Mouse (Mus musculus) gastrocnemius, postnatal 10 days (tissue): ENCODE results near the gene Tcf20. TPM values are rescaled to one million over a fixed set of nuclear protein-coding genes. Genes with fewer than 3 reads are reported as not detected.

Experiments used
- DNase-seq: peaks from one replicate; pipeline ENCODE4 v3.0.0; 2021; ENCODE audit warnings: mixed read lengths
- long read RNA-seq, 2 experiments: library from polyadenylated mRNA; stranded (forward); transcript quantifications; one replicate each; pipeline ENCODE4 v2.0.0; 2021
- total RNA-seq, 2 experiments: library from RNA; stranded (reverse); gene quantifications; 2 replicates each; pipeline ENCODE4 v1.2.3; 2021

The Tcf20 gene
- 10 to 100 TPM; 33.4 to 40.6 TPM for total RNA-seq
- long read RNA-seq, experiment 1, partial matches to known transcripts = 2 of 2 reads
- long read RNA-seq, experiment 1, other reads (novel, unspliced or antisense) = 0 of 2 reads
- long read RNA-seq, experiment 2 = 0 reads

DNA sequence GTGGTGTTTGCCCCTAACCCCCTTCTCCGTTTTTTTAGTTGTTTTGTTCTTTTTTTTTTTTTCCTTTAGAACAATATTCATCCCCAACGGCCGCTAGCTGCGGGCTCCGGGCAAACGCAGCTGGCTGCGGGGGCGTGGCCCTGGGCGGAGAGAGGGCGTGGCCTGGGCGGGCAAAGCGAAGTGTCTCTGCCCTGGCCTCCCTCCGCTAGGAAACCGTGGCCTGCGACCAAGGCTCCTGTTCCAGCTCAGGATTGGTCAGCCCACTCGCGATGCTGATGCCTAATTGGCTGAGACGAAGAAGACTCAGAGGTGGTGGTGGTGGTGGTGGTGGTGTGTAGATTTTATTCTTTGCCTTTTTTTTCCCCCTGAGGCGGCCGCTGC lies at the start of gene Tcf20:
TSS of gene Tcf20 (minus strand) at position 141 of the 381 bp plus-strand sequence.
- peak; percentile 98 for DNase-seq

DNA sequence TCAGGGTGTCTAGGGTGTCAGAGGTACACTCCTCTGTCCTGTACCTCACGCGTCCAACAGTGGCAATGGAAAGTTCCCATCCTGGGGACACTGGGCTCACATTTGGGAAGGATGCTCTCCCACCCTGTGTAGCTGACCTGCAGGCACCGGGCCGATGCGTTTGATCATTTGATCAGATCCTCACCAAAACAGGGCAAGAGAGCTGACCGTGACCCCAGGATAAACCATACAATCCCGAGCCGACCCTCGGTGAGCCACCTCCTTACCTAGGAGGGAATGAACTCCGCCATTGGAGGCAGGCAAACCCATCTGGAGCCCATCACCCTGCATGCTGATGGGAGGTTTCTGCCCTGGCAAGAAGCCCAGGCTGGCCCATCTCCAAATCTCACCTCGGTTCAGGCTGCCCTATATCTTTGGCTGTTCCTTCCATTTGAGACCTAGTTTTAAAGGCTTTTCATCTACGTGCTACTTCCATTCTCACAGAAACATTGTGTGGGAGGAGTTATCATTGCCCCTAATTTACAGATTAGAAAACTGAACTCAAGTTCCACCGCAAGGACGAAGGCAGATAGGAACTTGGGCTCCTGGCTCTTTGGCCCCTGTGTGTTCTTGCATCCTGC lies 49.3 kb upstream of the Tcf20 start:
- peak; percentile 39 for DNase-seq

DNA sequence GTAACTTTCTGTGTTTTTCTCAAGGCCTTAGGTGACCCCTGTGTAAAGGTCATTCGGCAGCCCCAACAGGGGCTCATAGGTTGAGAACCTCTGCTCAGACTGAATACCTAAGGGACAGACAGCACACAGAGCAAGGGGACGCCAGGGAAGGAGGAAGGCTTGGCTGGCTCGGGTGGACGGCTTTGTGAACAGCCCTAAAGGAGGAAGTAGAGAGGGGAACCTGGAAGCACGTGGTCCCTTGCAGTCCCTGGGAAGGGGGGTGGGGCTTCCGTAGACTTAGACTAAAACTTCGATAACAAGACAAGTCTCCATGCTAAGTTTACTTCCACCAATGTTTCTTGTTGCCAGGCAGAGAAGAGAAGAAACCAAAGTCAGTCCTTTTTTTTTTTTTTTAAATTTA lies 48.4 kb upstream of the Tcf20 start:
- no peak for DNase-seq

DNA sequence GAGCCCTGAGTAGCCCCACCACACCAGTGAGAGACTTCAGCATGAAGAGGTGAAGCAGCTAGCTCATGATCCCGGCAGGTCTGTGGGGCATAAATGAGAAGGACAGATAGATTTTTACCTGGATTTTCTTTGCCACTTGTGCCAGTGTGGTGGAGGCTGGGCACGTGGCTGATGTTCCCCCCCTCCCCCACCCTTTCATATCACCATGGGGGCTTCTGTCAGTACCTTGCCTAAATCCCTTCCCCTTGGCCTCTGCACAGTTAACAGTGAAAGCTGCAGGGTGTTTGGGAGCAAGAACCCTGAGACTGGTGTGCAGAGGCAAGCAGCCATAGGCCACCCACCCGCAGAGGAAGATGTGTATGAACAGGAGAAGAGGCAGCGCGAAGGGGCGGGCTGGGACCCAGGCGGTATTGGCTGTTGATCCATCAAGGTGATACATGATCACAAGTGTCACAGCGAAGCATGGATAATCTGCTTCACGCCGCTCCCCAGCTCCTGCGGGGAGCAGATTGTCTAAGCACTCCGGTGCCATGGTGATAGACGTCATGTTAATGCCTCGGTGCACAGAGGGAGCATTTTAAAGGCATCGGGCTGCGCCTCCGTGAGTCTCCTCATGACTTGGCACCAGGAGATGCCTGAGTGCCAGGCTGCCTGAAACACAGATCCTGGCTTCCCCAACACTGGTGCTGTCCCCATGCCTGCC lies 46.8 kb upstream of the Tcf20 start:
- no peak for DNase-seq

DNA sequence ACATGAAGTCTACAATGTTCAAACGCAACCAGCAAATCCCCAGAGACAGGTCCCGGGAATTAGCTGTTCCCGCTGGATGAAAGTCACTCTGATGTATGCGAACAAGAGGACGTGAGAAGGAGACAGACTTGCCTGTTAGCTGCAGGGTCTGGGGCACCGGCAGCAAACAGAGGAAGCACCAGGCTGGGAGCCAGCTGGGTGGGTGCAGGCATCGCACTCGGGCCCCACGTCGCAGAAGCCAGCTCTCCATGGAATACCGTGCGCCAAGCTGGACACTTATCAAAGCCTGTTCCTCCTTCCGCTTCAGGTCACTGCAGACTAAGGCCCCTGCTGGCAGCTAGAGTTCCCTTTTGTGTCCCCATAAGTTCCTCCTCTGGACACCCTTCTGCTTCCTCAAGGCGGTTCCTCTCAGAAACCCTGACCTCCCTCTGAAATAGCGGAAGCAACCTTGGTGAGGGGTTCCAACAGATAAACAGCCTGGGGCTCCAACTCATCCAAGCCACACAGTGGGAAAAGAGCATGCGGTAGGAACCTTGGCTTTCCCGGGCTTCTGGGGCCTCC lies 45.4 kb upstream of the Tcf20 start, which contains the start of gene Nfam1:
TSS of gene Nfam1 (minus strand) at position 326 of the 561 bp plus-strand sequence.
- DNase-seq = no peak

DNA sequence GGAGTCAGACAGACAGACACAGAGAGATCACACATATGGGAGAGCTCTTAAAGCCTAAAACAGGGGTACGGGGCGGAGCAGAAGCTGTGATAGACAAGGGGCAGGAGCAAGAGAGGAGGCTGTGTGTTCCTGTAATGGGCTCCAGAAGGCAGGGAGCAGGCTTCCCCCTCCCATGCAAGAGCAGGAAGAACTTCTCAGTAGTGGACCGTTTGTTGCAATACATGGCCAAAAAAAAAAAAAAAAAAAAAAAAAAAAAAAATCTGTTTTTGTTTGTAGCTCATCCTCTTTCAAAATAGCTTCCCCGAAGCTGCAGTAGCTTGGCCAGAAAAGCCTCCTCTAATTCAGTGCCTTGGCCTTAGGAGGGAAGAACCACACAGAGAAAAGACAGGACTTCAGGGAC lies 43.2 kb upstream of the Tcf20 start:
- DNase-seq = no peak

DNA sequence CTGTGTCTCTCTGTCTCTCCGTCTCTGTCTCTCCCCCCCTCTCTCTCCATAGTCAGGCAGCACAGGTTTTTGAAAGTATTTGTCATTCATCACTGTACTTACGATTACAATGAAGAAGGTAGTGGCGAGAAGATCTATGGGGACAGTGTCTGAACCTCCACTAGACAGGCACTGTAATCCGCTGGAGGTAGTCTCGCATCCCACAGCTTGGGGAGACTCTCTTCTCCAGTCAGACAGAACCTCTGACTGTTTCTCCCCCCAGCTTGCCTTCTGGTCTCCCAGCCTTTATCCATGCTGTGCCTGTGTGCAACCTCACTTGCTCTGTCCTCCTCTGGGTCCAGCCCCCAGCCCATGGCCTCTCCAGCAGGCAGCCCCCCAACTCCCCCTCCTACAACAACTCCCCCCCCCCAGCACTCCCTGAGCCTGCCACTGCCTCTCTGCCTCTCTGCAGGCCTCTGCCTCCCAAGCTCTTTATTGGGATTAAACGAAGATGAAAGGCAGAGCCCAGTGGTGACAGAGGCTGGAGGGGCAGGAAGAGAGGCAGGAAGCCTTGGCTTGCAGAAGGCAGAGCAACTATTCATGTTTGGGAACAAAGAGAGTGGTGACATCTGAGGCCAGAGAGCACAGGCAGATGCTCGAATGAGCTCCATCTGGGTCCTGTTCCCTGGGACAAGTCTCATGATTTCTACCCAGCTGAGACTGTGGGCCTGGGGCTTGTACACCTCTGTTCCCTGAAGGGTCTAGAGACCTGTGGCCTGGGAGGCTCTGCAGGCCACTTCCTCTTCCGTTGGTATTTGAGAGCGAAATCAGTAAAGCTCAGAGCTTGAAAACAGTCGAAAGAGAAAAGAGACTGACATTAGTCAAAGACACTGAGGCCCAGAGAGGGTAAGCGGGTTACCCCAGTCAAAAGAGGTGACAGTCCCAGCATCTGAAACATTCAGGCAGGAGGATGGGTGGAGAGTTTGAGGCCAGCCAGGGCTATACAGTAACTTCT lies 42.4 kb upstream of the Tcf20 start:
- no peak for DNase-seq

DNA sequence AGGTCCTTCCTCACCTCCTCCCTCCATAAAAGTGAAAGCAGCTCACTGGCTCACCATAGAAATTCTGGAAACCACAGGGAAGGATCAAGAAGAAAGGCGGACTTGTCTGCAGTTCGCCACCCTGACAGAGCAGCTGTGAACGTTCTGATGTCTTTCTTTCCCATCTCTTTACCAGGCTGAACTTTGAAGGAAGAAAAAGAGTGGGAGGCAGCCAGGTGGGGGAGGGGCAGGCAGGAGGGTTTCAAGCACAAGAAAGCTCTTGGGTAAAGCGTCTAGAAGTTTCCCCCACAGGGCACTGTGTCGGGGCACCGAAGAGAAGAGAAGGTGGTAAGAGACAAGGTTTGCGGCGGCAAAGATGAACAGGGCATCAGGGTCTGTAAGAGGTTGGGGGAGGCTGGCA lies 38.5 kb upstream of the Tcf20 start:
- DNase-seq = no peak

DNA sequence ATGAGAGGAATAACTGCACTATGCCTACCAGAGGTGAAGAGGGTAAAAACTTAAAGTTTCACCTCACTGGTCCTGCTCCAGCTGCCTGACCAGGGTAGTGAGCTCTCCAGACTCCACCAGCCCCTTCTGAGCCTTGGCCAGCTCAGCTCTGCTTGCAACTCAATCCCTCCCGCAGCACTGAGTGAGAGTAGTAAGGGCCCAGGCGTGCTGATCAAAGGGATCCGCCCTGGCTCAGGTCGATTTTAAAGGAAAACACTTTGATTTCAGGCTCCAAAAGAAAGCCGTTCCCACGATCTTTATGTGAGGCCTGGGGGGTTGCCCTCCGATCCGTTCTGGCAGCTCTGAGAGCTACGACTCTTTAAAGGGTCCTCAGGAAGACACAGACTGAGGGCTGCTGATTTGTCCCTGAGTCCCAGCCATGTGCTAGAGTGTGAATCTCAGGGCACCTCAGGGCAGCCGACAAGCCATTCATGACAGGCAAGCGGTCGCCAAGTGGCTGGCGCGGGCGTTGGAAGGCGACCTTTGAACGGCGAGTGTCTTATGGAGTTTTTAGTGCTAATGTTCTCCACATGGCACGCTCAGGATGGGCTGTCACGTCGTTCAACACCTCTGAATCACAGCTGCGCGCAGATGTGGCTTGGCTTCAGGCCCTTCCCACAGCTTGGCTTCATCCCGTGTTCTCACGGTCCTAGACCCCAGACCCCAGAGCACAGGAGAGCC lies 37.5 kb upstream of the Tcf20 start:
- DNase-seq = no peak

DNA sequence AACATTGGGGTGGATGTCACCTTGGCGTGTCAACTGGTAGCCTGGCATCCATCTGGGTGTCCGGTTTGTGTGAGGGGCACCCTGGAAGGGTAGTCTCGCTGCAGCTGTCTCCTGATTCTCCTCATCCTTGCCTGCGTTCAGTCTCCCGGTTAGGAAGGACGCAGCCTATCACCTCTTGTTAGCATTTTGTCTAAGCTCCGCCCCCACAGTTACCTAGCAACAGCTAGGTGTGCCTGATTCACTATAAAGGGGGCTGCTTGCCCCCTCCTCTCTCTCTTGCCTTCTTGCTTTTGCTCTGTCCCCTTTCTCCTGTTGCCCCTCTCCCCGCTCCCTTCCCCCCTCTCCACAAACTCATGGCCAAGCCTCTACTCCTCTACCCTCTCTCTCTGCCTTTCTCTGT lies 35.3 kb upstream of the Tcf20 start:
- DNase-seq = no peak

DNA sequence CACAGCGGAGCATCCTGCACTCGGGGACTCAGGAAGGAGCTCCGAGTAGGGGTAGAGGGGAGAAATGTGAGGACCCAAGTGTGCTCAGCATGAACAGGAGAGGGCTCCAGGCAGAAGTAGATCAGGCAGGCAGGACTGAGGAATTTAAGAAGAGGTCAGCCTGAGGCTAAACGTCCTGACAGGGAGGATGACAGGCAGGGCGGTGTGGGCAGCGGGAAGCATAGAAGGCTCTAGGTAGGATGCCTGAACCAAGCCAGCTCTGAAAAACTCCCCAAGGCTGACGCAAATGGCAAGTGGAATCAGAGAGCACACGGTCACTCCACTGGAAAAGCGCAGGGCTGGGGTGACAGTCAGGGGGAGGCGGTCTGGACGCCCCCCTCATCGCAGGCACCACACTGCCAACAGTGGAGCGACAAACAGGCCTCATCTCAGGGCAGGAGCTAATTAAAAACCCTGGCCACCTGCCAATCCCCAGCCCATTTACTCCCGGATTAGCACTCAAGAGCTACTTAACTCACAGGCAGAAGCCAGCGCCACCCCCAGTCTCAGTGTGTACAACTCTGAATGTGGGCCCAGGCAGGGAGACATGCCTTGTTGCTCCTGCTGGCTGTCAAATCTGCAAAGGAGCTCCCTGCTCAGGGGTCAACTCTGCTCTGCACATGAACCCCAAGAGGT lies 23.5 kb upstream of the Tcf20 start:
- DNase-seq = no peak

DNA sequence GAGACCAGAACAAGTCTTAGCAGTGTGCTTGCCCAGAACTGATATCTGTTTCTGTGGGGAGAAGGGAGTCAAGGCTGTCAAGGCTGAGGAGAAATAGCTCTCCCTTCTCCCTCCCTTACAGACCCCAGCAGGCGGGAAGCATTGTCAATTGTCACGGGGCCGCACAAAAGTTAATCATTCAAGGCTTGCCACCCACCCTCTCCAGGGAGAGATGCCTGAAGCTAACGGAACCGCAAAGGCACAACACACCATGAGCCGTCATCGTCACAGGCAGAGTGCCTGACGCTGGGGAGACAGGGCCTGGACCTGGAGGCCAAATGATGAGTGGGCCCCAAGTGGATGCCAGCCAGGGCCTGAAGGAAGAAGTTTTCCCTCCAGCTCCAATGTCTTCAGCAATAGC lies 22.8 kb upstream of the Tcf20 start:
- DNase-seq = no peak

DNA sequence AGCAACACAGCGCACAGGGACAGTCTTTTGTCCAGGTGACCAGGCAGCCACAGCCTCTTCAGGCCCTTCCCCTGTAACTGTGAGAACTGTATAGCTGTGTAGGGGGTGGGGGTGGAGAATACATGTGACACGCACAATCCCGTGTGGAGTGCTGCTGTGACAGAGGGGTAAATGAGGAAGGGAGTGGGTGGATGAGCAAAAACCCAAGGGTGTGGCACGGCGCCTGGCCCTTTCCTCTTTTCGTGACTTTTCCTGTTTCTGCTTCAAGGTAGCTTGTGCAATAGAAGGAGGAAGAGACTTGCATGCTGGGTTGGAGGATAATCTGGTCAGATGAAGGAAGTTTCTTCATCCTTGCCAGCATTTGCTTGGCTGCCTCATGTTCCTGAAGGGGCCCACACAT lies 21.9 kb upstream of the Tcf20 start:
- no peak for DNase-seq

DNA sequence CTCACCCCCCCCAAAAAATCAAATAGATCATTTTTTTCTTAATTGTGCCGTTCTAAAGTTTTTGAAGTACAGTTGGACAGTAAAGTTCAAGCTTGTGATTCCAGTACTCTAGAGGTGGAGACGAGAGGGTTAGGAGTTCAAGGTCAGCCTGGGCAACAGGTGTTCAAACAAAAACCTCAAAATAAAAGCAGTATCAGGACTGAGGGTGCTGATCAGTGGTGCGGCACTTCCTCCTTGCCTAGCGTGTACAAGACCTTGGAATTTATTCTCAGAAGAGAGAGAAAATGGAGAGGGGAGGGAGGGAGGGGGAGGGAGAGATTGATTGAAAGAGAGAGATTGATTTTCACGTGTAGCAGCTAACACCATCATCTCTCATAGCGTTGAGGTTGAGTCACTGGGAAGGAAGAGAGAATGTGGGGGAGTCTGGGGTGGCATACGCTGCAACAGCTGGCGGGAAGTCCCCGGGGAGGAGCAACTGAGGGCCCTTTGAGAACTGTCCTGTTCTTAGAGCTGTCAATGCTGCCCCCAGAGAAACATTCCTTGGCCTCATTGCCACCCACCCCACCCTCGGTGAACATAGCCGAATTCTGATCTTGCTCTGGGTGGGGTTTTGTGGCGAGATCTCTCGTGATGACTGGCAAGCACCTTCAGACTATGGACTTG lies 21.2 kb upstream of the Tcf20 start:
- DNase-seq = no peak

DNA sequence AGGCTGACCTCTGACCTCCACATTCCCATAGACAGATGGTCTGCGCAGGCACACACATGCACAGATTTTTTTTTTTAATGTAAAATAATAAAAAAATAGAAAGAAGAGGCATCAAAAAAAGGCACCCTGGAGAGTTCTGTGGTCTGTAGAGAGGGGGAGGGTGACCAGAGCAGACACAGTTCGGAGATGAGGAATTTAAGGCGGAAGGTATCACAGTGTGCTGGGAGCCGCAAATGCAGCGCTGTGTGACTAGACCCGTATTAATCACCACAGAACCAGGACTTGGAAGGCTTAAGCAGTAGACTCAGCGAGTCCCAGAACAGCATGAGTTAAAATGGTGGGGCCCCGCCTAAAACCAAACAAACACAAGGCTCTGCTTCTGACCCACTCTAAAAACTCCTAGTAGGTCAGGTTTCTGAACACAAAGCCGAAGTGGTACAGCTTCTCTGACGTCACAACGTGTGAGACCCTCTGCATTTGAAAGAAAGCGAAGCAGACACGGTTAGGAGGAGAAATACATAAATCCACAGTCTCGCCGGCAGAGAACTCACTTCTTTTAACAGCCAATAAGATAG lies 19.8 kb upstream of the Tcf20 start:
- no peak for DNase-seq

DNA sequence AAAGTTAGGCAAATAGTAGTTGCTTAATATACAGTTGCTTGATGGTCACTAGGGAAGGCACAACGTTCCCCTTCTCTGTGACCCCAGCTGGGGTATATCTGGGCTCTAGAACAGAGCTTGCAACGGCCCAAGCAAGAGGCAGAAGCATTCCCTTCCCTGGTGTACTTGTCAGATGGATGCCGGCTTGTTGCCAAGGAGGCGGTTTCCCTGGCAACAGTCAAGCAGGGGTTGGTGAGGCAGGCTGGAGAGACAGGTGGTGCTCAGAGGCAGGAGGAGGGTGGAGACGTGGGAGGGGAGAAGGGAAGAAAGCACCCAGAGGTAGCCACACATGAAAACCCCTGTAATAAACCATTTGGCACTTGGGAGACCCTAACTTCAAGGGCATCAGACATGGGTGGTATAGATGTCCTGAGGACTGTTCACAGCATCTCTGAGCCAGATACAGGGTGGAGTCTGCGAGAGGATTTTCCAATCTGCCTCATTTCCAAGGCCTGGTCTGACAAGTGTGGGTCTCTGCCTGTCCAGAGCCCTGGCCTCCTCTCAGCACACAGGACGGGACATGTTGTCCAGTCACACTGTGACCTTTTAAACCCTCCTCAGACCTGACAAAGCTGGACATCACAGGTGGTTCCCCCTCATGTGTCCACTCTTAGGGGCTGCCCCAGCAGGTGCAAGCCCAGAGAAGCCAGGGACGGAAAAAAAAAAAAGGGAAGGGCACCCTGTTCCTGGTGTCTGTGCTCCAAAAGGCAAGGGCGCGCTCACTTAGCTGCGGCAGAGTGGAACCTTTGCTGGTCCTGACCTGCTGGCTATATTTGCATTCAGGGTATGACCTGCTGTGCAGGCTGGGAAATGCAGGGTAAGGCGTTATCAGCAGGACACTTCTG lies 15.2 kb upstream of the Tcf20 start:
- no peak for DNase-seq

DNA sequence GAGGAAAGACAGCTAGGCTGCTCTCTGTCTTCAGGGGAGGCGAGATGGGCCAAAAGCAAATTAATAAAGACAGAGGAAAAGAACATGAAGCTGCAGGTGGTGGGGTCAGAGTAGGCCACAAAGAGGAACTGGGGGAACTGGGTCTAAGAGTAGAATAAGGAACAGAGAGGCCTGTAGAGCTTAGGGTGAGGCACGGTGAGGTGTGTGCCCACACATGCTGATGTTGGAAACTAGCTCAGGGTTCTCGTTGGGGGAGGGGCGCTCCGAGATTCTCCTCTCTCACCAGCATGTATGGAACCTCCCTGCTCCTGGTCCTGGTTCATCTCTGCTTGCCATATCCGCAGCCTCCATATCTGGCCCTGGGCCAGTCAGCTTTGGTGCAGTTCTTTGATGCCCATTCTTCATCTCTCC lies 11.1 kb upstream of the Tcf20 start:
- no peak for DNase-seq

DNA sequence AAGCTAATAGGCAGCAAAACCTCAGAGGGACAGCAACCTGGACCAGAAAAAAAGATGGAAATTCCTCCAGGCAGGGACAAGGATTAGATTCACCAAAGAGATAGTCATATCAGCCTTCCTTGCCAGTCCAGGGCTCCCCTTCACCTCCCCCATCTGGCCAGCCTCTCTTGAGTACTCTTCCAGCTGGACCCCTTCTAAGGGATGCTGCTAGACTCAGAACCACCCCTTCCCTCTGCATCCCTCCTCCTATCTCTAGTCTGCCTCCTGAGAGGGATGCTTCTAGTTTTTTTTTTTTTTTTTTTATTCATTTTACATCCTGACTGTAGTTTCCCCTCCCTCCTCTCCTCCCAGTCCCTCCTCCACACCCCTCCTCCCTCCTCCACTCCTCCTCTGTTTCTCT lies 8.8 kb upstream of the Tcf20 start:
- no peak for DNase-seq

DNA sequence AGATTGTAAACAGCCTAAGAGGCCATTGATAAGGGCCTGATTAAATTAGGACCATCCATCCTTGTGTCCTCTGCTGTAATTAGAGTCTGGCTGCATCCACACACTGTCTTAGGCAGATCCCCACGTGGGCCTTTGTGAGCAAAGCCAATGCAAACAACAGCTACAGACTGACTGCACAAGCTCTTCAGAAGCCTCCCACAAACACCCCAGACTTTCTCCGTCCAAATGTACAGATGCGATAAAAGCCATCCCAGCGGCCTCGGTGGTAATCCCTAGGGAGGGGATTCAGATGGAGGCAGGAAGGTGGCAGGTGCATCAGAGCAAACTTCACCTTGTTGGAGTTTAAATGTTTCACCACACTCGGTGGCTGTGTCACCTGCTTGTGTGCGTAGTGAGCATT lies 7.6 kb upstream of the Tcf20 start:
- DNase-seq = no peak
